Mouse (Mus musculus): ENCODE results near the gene Pla2g15. TPM values are rescaled to one million over a fixed set of nuclear protein-coding genes. Genes with fewer than 3 reads are reported as not detected.

Gene Pla2g15
- total RNA-seq (2021) (1 to 10 TPM; 6.5 to 8.6 TPM), polyA plus RNA-seq (2012; rRNA removed) (8.0 and 8.4 TPM in 2 replicates)
- long read RNA-seq, partial matches to known transcripts, result 0 of 5 reads
- long read RNA-seq, other reads (novel, unspliced or antisense), result 1 of 5 reads

DNA sequence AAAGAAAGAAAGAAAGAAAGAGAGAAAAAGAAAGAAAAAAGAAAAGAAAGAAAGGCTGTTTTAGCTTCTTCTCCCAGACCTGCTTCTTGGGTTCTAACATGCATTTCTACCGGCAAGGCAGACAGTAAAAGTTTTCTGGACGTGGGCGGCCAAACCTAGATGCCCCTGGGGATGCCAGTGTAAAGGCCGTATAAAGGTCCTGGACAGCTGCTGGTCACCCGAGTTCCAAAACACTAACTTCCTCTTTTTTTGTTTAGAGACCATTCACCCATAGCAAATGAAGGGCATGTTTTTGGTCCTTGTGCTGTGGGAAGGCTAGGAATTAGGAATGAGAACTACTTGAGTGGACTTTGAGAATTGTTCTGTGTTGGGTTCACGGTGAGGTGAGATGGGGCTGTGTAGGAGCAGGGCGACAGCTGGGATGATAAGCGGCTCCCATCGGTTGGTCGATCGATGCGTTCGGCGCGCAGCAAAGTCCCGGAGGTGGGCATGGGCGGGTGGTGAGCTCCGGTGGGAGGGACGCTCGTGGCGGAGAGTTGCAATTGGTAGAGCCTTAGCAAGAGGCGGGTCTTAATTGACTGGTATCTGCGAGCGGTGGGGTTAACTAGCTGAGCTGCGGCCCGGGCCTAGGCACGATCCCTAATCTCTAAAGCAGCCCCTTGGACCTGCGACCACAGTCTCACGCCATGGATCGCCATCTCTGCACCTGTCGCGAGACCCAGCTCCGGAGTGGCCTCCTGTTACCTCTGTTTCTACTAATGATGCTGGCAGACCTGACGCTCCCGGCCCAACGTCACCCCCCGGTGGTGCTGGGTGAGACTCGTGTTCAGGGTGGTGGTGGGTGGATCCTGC, at the start of gene Pla2g15:
Gene Pla2g15 (plus strand): TSS at position 599 of the 852 bp plus-strand sequence.
- H3K27ac ChIP-seq, result peak within 1 kb of the TSS; percentile 79
- intact Hi-C loops (cut with DNase I), result loop anchor here (5.0 to 10.0 kb wide), 2 partner anchors 62 to 185 kb away; partner anchors contain the start of genes Prmt7, Slc7a6os and Smpd3
- TF ChIP-seq EP300 (IDR thresholded peaks at IDR 0.05; ENCODE audit: insufficient read depth, low read depth, low read length) (no peak), POLR2A (IDR thresholded peaks at IDR 0.05; ENCODE audit: insufficient read depth, low read depth, low read length) (peak; percentile 85), CTCF (IDR thresholded peaks at IDR 0.05) (no peak)
- H3K4me1 ChIP-seq (ENCODE audit: control insufficient read depth, insufficient read depth, low read length), result peaks cover 1% of the 10 kb centered on the region
- H3K9ac ChIP-seq (ENCODE audit: low read depth, low read length), result peak within 1 kb of the TSS; percentile 79
- H3K4me3 ChIP-seq, result peak within 1 kb of the TSS; percentile 71
- peak; percentile 89 to 93 for DNase-seq
- no peaks in the 10 kb centered on the region for H3K36me3 ChIP-seq (ENCODE audit: control insufficient read depth, insufficient read depth, low read length)
- WGBS, result under 1% methylated on average over 38 of the region's 38 CpGs
- H3K27me3 ChIP-seq (ENCODE audit: control insufficient read depth, insufficient read depth, low read length), result no peaks in the 10 kb centered on the region
- no peaks in the 10 kb centered on the region; the same call in 1 of the 2 replicates for H3K79me2 ChIP-seq (replicated peaks; ENCODE audit: control insufficient read depth, insufficient read depth, low read length)

DNA sequence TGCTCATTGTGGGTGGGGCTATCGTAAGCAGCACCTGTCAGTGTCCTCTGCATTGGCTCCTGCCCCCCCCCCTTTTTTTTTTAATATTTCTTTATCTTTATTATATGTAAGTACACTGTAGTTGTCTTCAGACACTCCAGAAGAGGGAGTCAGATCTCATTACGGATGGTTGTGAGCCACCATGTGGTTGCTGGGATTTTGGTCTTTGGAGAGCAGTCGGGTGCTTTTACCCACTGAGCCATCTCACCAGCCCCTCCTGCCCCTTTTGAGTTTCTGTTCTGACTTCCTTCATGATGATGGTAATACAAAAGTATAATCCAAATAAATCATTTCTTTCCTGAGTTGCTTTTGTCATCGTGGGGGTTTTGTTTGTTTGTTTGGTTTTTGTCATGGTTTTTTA, 47.9 kb upstream of the Pla2g15 start:
- Histone ChIP-seq H3K36me3 (ENCODE audit: control insufficient read depth, insufficient read depth, low read length) (peaks cover 1% of the 10 kb centered on the region), H3K27ac (no peak overlapping the region), H3K9ac (ENCODE audit: low read depth, low read length) (no peak overlapping the region), H3K4me3 (no peak overlapping the region), H3K27me3 (ENCODE audit: control insufficient read depth, insufficient read depth, low read length) (no peaks in the 10 kb centered on the region), H3K4me1 (ENCODE audit: control insufficient read depth, insufficient read depth, low read length) (no peaks in the 10 kb centered on the region), H3K79me2 (replicated peaks; ENCODE audit: control insufficient read depth, insufficient read depth, low read length) (no peaks in the 10 kb centered on the region)
- intact Hi-C loops (cut with DNase I), result no loop called here
- DNase-seq, result no peak
- WGBS, result 89% methylated on average over 4 of the region's 4 CpGs
- TF ChIP-seq CTCF (IDR thresholded peaks at IDR 0.05), result no peak
- TF ChIP-seq EP300 (IDR thresholded peaks at IDR 0.05; ENCODE audit: insufficient read depth, low read depth, low read length), result no peak
- TF ChIP-seq POLR2A (IDR thresholded peaks at IDR 0.05; ENCODE audit: insufficient read depth, low read depth, low read length), result no peak

DNA sequence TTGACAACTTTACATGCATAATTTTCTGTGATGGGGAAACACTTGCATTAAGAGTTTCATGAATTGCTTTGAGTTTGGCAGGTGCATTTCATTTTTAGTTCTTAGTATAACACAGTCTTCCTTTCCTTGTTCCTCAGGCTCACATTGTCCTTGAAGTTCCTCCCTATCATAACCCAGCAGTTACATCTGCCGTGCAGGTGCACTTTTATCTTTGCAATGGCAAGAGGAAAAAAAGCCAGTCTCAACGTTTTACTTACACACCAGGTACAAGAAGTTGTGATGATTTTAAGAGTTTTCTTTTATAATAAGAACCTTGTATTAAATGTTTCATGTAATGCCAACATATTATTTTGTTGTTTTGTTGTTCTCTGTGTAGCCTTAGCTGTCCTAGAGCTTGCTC, 46.3 kb upstream of the Pla2g15 start:
- Histone ChIP-seq H3K9ac (ENCODE audit: low read depth, low read length) (no peak overlapping the region), H3K27me3 (ENCODE audit: control insufficient read depth, insufficient read depth, low read length) (no peaks in the 10 kb centered on the region), H3K79me2 (replicated peaks; ENCODE audit: control insufficient read depth, insufficient read depth, low read length) (no peaks in the 10 kb centered on the region), H3K27ac (no peak overlapping the region), H3K36me3 (ENCODE audit: control insufficient read depth, insufficient read depth, low read length) (peaks cover 1% of the 10 kb centered on the region), H3K4me3 (no peak overlapping the region), H3K4me1 (ENCODE audit: control insufficient read depth, insufficient read depth, low read length) (no peaks in the 10 kb centered on the region)
- DNase-seq, result no peak
- TF ChIP-seq CTCF (IDR thresholded peaks at IDR 0.05), result no peak
- TF ChIP-seq POLR2A (IDR thresholded peaks at IDR 0.05; ENCODE audit: insufficient read depth, low read depth, low read length), result no peak
- TF ChIP-seq EP300 (IDR thresholded peaks at IDR 0.05; ENCODE audit: insufficient read depth, low read depth, low read length), result no peak
- WGBS, result 82% methylated on average over 2 of the region's 2 CpGs
- intact Hi-C loops (cut with DNase I), result no loop called here

DNA sequence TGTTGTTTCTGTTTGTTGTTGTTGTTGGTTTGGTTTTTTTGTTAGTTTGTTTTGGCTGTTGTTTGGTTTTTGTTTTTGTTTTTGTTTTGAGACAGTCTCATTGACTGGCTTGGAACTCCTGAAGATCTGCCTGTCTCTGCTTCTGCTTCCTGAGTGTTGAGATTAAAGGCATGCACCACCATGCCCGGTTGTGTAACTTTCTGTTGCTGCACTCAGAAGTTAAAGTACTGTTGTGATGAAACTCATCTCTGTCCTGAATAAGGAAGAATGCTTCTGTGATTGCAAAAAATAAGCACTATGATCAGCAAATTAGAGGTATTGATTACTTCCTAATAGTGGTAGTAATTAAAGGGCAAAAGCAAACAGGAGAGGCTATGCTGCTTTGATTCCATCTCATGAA, 44.0 kb upstream of the Pla2g15 start:
- intact Hi-C loops (cut with DNase I), result no loop called here
- Histone ChIP-seq H3K4me3 (no peak overlapping the region), H3K79me2 (replicated peaks; ENCODE audit: control insufficient read depth, insufficient read depth, low read length) (no peaks in the 10 kb centered on the region), H3K9ac (ENCODE audit: low read depth, low read length) (no peak overlapping the region), H3K27ac (no peak overlapping the region), H3K36me3 (ENCODE audit: control insufficient read depth, insufficient read depth, low read length) (peaks cover 1% of the 10 kb centered on the region), H3K4me1 (ENCODE audit: control insufficient read depth, insufficient read depth, low read length) (no peaks in the 10 kb centered on the region), H3K27me3 (ENCODE audit: control insufficient read depth, insufficient read depth, low read length) (no peaks in the 10 kb centered on the region)
- WGBS, result 56% methylated on average over 1 of the region's 1 CpGs
- no peak for DNase-seq
- no peak for TF ChIP-seq CTCF (IDR thresholded peaks at IDR 0.05)
- no peak for TF ChIP-seq EP300 (IDR thresholded peaks at IDR 0.05; ENCODE audit: insufficient read depth, low read depth, low read length)
- no peak for TF ChIP-seq POLR2A (IDR thresholded peaks at IDR 0.05; ENCODE audit: insufficient read depth, low read depth, low read length)

DNA sequence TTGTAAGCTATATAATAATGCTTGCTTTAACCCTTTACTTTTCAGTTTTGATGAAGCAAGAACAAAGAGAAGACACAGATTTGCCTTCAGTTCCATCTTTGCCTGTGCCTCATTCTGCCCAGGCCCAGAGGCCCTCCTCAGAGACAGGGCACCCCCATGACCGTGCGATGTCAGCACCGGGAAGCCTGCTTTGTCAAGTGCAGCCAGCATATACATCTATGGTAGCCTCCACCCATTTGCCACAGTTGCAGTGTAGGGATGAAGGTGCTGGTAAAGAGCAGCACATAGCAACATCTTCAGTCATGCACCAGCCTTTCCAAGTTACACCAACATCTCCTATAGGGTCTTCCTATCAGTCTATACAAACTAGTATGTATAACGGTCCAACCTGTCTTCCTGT, 42.1 kb upstream of the Pla2g15 start:
- H3K27me3 ChIP-seq (ENCODE audit: control insufficient read depth, insufficient read depth, low read length), result no peaks in the 10 kb centered on the region
- no peak overlapping the region for H3K4me3 ChIP-seq
- H3K9ac ChIP-seq (ENCODE audit: low read depth, low read length), result no peak overlapping the region
- H3K27ac ChIP-seq, result no peak overlapping the region
- H3K36me3 ChIP-seq (ENCODE audit: control insufficient read depth, insufficient read depth, low read length), result peaks cover 1% of the 10 kb centered on the region
- TF ChIP-seq POLR2A (IDR thresholded peaks at IDR 0.05; ENCODE audit: insufficient read depth, low read depth, low read length), result no peak
- no peak for TF ChIP-seq CTCF (IDR thresholded peaks at IDR 0.05)
- no peaks in the 10 kb centered on the region for H3K4me1 ChIP-seq (ENCODE audit: control insufficient read depth, insufficient read depth, low read length)
- H3K79me2 ChIP-seq (replicated peaks; ENCODE audit: control insufficient read depth, insufficient read depth, low read length), result peaks cover 1% of the 10 kb centered on the region; the same call in 1 of the 2 replicates
- WGBS, result 97% methylated on average over 4 of the region's 4 CpGs
- peak in 1 of 2 experiments; percentile 18 for DNase-seq
- intact Hi-C loops (cut with DNase I), result no loop called here

DNA sequence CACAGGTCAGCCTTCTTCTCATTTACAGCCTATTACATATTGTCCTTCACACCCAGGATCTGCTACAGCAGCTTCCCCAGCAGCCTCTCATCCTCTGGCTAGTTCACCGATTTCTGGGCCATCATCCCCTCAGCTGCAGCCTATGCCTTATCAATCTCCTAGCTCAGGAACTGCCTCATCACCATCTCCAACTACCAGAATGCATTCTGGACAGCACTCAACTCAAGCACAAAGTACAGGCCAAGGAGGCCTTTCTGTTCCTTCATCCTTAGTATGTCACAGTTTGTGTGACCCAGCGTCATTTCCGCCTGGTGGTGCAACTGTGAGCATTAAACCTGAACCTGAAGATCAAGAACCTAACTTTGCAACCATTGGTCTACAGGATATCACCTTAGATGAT, 41.5 kb upstream of the Pla2g15 start:
- H3K79me2 ChIP-seq (replicated peaks; ENCODE audit: control insufficient read depth, insufficient read depth, low read length), result peaks cover 1% of the 10 kb centered on the region; the same call in 1 of the 2 replicates
- H3K4me3 ChIP-seq, result no peak overlapping the region
- WGBS, result 97% methylated on average over 3 of the region's 3 CpGs
- TF ChIP-seq POLR2A (IDR thresholded peaks at IDR 0.05; ENCODE audit: insufficient read depth, low read depth, low read length), result no peak
- TF ChIP-seq CTCF (IDR thresholded peaks at IDR 0.05), result no peak
- no peak for TF ChIP-seq EP300 (IDR thresholded peaks at IDR 0.05; ENCODE audit: insufficient read depth, low read depth, low read length)
- H3K4me1 ChIP-seq (ENCODE audit: control insufficient read depth, insufficient read depth, low read length), result no peaks in the 10 kb centered on the region
- H3K36me3 ChIP-seq (ENCODE audit: control insufficient read depth, insufficient read depth, low read length), result peaks cover 1% of the 10 kb centered on the region
- H3K9ac ChIP-seq (ENCODE audit: low read depth, low read length), result no peak overlapping the region
- intact Hi-C loops (cut with DNase I), result no loop called here
- no peak for DNase-seq
- no peak overlapping the region for H3K27ac ChIP-seq
- H3K27me3 ChIP-seq (ENCODE audit: control insufficient read depth, insufficient read depth, low read length), result no peaks in the 10 kb centered on the region
